Mouse (Mus musculus) naive thymus-derived CD4-positive, alpha-beta T cell, adult 2 months (primary cell): ENCODE results near the gene Msh3.
"Not testable (repeated sequence)": the region's sequence is repeated elsewhere in the genome, so short reads cannot be mapped to it uniquely, and the experiment has no call there.

Experiments
- DNase-seq: peaks from one replicate; pipeline ENCODE4 v3.0.0-alpha.2; 2011; ENCODE audit warnings: low read depth

Msh3 gene

DNA sequence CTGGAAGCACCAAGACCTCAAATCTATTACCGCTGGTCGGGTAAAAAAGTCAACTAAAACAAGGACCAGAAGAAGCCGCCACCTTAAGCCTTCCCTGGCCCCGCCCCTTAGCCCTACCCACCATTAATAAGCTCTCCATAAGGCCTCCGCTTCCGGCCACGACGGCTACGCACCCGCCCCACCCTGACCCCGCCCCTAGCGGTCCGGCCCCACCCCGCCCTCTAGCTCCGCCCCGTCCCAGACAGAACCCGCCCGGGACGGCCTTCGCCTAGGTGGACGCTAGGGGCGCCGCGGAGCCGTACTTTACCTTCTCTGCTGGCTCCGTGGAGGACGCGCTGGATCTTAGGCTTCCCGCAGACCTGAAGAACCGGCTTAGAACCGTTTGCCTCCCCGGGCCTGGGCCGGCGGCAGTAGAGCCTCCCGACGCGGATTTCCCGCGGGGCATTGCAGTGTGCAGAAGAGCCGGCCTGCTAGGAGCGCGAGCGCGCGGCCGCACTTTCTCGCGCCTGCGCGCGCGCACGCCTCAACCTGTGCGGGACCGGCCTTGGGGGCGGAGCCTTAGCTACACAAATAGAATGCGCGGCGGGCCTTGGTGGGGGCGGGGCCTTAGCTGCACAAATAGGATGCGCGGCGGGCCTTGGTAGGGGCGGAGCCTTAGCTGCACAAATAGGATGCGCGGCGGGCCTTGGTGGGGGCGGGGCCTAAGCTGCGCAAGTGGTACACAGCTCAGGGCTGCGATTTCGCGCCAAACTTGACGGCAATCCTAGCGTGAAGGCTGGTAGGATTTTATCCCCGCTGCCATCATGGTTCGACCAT is at the start of gene Msh3, which contains the start of gene Dhfr:
Gene Msh3 (minus strand): TSS at position 548 of the 816 bp plus-strand sequence.
Gene Dhfr (plus strand): TSS at position 271 of the 816 bp plus-strand sequence.
- DNase-seq = peak; percentile 100

DNA sequence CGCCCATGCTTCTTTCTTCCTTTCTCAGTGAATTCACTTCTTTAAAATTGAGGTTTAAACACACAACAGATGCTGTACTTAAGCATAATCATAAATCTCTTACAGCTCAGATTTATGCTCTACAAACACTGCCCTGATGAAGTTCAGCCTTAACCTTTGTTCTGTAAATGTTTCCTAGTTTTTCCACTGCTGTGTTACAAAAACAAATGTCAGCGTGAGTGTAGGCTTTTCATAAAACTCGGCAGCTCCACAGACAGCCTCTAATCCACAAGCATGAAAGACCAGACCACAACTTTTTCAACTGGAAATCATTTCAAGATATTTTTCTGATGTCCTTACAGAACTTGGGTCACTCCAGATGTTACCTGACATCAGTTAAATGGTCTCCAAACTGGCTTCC is 48.7 kb upstream of the Msh3 start:
- no peak for DNase-seq

DNA sequence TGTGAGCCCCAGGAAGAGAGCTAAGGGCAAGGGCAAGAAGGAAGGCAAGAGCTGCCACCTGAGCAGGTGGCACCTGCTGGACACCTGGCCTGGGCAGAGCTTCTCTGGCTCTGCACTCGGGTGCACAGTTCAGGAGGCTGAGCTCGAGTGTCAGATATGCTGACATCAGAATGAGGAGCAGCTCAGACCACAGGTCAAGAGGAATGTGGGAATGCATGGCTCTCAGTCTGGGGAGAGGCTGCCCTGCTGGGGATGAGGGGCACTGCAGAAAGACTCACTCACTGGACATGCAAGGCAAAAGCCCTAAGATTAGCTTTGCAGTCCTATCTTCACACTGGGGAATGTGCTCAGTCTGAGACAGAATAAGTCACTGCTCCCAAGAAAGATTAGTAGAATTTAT is 47.3 kb upstream of the Msh3 start:
- no peak for DNase-seq

DNA sequence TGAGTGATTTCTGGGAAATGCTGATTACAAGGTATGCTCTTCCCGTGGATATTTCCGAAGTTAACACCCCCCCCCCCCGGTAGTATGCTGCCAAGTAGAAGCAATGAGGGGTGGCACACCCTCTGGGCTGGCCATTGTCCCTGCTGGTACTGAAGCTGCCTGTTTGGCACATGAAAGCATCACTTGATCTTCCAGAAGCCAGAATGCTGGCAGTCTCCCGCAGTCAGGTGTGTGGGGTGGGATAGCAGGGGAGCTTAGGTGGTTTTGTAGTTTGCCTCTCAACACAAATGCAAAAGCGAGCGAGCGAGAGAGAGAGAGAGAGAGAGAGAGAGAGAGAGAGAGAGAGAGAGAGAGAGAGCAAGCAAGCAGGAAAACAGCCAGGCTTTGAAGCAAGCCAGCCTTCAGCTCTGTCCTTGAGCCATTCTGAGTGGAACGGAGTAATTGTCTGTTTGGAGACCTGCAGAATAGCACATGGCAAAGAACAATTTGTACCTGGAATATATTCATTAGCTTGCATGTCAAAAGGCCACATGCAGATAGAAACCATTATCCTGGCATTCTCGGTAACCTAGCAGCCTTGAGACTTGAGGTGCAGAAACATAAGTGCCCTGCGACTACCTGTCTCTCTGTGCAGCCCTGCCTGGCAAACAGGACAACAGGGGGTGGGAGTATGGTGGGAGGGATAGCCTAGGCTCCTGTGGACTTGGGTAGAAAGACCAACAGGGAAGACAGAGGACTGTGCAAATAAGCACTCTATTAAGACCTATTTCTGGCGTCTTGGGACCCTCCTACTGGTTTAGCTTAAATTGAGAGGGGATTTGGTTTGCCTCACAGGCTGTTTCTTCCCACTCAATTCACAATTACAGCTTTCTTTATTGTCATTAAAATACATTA is 43.9 kb upstream of the Msh3 start:
- DNase-seq = no peak

DNA sequence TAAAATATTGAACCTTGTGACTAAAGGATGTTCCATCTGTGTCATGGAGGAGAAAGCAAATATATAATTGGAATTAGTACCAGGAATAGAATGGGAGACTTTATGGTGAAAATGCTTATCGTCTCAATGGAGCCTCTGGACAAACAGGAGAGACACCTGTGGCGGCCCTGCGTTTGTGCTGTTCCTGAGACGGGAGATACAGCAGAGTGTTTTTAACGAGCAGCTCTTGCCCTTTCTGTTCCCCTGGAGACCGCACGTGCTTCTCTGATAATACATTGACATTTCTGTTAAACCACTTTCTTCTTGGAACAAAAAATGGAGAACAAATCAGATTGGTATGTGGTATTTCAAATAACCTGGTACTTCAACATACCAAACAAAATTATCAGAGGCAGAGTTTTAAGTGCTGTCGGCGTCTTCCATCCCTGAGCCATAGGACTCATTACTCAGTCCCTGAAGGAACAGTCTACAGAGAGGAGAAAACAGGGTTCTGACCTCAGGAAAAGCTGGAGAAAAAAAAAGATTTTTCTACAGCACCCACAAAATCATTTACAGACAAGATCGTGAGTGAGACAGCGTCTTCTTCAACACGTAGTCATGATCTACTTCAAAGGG is 38.4 kb upstream of the Msh3 start:
- DNase-seq = no peak

DNA sequence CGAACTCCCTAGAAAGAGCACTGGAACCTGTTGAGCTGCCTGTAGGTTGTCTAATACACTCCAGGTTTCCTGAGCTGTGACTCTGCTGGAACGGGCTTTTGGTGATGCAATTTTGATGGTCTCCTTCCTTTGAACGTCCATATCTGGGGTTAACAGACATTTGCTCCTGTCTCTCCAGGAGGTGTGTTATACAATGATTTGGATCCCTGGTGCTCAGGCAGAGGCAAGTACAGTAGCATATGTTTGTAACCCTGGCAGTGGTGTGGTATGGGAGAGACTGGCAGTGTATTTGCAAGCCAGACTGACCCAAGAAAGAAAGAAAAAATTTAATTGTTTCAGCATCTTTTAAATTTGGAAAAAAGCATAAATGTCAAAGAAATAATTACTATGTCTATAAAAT is 32.6 kb upstream of the Msh3 start:
- DNase-seq = no peak

DNA sequence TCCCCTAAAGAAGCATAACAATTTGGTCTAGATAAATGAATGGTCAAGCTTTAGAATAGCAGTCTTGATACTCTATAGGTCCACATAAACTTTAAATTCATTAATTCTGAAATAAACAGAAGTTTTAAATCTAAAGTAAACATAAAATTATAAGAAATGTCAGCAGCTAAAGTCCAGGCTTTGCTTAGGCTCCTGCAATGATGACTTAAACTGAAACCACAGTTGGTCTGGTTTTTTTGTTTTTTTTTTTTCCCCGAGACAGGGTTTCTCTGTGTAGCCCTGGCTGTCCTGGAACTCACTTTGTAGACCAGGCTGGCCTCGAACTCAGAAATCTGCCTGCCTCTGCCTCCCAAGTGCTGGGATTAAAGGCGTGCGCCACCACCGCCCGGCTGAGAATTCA is 16.7 kb upstream of the Msh3 start:
- DNase-seq = not testable (repeated sequence)

DNA sequence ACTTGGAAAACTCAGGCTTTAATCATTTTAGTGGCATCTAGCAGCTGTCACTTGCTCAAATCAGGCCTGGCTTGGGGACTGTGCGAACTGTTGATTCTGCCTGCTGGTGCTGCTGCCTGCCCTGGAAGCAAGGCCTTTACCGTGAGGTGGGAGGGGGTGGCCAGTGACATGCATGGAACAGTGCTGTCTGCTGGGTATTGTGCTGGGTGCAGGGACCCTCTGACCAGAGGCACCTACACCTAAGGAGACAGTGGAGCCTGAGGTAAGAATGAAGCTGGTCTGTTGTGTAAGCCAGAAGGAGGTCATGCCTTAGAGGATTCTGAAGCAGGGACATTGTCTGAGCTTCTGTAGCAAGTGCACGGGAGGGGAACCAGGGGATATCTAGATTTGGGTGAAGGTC is 16.0 kb upstream of the Msh3 start:
- no peak for DNase-seq

DNA sequence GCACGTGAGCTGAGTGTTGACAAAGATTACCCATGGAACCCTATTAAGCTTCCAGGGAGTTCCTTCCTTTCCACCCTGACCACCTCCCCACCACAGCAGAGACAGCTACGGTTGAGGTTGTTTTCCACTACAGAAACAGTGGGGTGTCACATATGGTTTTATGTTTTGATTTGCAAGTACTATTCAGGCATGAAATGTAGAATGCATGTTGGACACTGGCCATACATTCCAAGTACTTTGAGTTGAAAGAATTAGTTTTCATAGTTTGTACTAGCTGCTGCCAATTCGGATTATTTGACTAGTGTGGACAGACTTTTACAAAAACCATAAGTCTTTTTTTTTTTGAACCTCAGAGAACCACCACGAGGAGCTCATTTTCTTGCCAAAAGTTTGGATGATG is 10.5 kb upstream of the Msh3 start:
- DNase-seq = no peak

DNA sequence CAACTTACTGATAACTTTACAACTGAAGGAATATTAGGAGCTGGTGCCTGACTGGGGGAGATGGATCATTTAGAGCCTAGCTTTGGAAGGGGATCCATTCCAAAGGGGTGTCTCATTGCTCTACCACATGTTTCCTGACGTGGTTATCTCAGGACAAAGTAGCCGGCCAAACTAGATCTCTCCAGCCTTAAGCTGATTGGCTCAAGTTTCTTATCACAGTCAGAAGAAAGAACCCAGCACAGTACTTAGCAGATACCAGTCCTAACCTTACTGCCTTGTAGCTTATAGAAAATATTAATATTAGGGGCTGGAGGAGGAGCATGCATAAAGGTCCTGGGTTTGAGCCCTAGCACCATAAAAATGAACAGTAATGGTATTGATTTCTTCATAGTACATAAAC is 6.8 kb upstream of the Msh3 start:
- DNase-seq = no peak

DNA sequence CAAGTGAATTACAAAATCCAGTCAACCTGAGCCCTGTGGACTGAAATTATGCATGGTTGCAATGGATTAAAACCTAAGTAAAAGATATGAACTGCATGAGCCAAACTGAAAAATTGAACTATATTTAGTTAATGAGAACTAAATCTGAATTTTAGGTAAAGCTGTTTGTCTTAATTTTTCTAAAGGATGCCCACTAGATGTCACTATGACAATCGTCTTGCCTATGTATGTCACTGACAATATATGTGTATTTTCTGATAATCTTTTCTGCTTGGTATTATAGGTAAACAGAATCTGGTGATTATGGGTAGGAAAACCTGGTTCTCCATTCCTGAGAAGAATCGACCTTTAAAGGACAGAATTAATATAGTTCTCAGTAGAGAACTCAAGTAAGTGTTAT is 2.8 kb upstream of the Msh3 start:
- peak; percentile 38 for DNase-seq

DNA sequence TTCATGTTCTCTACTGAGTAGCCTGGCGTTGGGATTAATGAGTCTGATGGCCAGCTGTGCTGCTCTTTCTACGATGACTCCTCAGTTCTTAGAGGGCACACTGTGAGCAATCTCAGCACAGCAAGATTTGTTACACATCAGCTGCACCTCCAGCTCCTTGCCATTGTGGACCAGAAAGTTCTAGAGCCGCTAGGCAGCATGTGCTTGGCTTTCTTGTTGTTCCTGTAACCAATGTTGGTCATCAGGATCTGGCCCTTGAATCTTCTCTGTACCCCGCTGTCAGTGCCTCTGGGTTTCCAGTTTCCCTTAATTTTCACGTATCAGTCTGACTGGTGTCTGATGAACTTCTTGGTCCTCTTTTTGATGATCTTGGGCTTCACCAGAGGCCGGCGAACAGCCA is 1.6 kb upstream of the Msh3 start:
- DNase-seq = no peak

DNA sequence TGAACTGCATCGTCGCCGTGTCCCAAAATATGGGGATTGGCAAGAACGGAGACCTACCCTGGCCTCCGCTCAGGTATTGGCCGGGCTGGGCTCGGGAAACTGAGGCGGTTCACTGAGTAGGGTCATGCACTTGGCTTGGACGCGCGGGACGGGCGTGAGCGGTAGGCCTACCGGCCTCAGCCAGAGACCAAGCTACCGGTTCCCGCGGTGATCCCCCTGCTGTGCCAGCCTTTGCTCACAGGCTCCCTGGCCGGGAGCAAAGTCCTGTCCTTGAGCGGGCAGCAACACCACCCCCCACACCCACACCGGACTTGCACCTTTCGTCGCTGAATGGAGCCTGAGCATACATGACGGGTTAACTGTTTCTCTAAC is 455 bp upstream of the Msh3 start:
- no peak for DNase-seq

DNA sequence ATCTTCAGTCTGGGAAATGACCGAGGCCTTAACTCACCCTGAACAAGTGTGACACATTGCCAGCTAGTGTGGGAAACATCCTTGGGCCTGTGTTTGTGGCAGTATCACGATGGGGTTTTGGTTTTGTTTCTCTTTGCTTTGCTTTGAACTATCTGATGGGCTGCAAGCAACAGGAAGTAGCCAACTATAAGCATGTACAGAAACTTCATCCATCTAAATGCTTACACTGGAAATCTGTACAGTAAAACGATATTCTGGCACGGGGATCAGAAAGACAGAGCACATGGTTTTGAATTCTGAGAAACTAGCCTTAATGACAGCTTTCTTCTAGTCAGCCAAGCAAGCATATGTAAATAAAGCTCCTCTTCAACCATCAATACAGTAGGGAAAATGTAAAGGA is 847 bp downstream of the Msh3 start:
- peak; percentile 79 for DNase-seq

DNA sequence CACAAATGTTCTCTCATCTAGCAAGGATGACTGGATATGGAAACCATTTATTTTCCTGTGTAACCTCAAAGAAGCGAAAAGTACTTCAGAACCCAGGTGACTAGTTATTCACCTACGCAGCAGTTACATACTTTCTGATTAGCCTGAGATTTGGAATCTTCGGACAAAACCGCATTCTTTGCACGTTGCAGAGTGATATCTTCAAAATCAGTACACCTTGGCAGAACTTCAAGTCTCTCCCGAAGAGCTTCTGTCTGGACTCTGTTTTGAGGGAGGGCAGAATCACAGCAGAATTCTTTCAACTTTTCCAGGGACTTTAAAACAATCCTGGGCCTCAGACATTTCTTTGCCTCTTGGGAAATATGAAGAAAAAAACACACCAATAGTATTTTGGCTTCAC is 3.7 kb downstream of the Msh3 start:
- DNase-seq = no peak

DNA sequence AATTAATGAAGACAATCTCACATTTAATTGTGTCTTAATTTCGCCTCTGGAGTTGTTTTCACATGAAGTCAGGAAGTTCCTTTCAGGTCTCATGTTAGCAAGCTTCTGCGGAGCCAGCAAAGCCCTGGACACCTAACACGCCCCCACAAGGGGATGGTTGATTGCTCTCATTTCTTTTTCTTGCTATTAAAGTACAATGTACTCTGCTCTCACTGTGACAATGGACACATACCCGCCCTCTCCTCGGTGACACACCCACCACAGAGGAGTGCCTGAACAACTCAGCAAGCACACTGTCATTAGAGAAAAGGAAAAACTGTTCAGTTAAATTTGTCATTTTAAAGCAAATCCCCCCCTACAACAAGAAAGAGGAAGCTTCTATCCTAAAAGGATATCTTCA is 8.5 kb downstream of the Msh3 start:
- no peak for DNase-seq

DNA sequence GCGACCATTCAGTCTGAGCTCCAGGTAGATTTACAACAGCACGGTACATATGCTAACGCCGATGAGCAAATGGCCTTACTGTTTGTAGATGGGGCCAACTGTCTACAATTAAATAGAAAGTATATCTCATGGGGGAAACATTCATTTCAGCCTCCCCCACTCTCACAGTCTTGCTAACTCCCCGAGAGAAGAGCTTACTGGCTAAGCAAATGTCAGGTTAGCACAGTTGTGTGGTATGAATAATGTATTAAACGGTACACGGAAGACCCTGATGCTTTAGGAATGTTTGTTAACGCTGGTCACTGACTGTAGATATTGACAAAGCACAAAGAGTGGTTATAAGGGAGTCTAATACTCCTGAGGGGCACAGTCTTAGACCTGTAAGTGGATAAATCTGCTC is 10.8 kb downstream of the Msh3 start:
- DNase-seq = no peak

DNA sequence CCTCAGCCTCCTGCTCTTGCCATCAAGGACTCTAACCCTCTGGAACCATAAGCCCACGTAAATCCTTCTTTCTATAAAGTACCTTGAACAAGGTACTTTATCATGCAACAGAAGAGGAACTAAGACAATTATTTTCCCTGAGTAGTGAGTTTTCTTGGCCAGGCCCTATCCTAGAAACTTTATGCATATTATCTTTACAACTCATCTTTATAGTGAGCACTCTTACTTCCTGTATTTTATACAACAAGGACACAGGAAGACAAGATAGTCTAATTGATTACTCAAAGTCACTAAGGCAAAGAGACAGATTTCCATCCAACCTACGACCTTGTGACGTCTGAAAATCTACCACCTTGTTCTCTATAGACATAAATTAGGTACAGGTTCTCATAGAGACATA is 15.0 kb downstream of the Msh3 start:
- no peak for DNase-seq

DNA sequence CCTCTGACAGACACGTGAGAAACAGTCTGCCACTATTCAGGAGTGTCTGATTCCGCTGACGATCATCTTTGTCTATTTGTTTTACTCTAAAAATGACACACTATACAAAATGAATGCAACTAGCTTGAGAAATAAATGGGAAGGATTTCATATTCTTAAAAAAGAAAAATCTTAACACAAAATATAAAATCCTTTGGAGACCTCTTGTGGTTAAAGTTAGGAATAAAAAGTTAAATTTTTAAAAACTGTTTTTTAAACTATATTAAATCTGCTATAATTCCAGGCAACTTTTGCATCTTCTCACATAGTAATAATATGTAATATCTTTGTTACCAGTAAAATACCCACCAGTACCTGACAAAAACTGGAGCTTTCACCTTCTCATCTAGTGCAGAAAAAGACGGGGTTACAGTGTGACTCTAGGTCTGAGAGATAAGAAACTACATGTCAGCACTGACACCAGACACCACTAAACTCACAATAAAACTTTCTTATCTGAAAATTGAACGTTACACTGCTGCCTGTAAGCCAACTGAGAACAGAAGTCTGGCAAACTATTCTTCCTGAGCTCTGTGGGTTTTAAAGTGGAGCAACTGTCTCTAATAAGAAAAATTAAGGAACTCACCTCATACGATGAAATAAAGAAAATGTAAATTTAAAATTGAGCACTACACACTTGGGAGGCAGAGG is 16.9 kb downstream of the Msh3 start:
- DNase-seq = no peak

DNA sequence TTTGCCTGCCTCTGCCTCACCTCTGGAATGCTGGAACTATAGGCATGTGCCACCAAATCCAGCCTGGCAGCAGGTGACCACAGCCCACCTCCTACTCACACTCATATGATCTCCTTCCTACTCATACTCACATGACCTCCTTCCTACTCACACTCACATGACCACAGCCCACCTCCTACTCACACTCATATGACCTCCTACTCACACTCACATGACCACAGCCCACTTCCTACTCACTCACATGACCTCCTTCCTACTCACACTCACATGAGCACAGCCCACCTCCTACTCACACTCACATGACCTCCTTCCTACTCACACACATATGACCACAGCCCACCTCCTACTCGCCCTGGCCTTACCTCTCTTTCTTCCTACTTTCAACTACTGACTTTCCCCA is 17.9 kb downstream of the Msh3 start:
- no peak for DNase-seq

DNA sequence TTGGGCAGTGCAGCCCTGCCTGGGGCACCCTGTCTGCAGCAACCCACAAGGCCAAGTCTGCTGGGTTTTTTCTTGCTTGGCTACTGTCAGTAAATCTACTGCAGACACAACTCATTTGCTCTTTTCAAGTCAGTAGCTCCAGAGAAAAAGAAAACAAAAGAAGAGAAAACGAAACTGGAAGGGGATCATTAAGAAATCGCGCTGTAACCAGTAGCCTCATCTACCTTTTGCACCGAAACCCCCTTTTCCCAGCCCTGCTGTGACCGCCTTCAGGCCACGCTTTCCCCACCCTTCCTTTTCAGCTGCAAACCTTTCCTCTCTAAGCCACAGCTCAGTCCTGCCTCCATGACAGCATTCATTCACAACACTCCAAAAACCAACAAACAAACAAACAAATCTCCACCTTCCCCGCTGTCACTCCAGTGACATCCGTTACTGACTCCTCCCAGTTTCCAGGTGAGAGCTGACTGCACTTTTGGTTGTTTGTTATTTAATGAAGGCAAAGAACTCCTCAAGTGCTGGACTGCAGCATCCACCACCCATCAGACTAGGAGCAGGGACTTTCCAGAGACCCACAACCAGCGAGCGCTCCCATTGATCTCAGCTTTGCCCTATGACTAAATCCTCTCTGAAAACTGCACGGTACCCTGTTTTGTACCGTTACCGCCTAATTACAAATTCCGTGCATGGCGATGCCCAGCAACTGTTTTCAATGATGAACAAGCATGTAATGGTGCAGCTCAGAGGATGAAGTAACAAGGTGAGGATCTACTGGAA is 22.5 kb downstream of the Msh3 start:
- DNase-seq = no peak

DNA sequence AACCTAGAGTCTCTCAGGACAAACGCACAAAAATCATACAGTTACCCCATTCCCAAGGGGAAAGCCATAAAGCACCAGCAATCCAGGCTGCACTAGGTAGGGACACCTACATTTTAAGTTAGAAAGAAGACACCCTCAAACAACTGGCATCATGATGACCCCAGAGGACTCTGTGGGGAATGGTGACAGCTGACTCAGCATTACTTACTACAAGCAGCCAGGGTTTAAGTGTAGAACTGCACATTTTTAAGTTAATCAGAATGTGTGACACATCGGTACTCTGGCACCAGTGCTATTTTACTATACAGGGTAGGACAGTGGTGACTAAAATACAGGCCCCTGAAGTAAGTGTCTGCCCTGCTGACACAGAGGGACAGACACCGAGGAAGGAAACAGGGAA is 24.2 kb downstream of the Msh3 start:
- DNase-seq = no peak
